Mouse (Mus musculus): ENCODE measurements around the gene Tpst1. TPM values are rescaled to one million over a fixed set of nuclear protein-coding genes. Genes with fewer than 3 reads are reported as not detected.

Gene Tpst1
- polyA plus RNA-seq, 1 experiment from 2014 or later, result 56.5 TPM

DNA sequence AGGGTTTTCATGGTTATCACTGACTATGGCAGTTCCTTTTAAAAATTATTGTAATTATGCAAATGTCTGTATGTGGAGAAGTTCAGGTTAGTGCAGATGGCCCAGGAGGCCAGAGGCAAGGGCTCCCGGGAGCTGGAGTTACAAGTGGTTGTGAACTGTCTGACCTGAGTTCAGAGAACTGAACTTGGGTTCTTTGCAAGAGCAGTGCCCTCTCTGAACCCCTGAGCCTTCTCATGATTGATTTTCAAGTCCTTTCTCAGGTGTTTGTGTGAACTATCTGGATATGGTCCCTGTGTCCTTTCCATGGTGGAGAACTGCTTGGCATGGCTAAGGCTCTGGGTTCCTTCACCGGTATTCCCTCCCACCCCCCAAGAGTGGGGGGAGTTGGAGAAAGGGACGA lies 29.4 kb upstream of the Tpst1 start:
- Histone ChIP-seq H3K4me2 (no peak overlapping the region), H3K4me1 (no peaks in the 10 kb centered on the region), H3K9me3 (no peaks in the 10 kb centered on the region), H3K27ac (no peak overlapping the region), H3K36me3 (replicated peaks) (peaks cover 80% of the 10 kb centered on the region), H3K4me3 (replicated peaks) (no peak overlapping the region), H3K9ac (no peak overlapping the region), H3K27me3 (no peaks in the 10 kb centered on the region)
- ATAC-seq (ENCODE audit: low FRiP score), result no peak
- 94% methylated on average over 3 of the region's 3 CpGs for WGBS

DNA sequence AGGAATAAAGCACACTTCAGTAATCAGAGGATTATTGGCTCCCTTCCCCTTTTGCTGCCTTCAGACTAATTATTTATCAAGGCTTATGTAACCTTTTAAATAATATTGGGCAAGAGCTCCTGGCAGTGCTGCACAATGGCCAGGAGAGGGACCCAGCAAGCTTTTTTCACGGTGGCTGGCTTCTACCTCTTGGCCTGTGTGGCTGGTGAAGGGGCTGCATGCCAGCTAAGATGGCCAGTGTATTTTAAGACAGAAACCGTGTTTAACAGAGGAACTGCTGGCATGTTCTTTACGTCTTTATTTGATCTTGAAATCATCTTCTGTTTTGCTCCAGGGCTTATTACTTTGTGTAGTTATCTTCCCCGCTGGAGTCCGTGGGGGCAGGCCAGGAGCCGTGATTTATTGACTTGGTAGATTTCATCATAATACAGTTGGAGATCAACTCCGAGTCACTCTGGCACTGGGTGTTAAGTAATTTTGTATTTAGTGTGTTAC lies 28.9 kb upstream of the Tpst1 start:
- WGBS, result 88% methylated on average over 7 of the region's 7 CpGs
- H3K4me1 ChIP-seq, result no peaks in the 10 kb centered on the region
- H3K27me3 ChIP-seq, result no peaks in the 10 kb centered on the region
- no peak overlapping the region for H3K4me2 ChIP-seq
- H3K4me3 ChIP-seq (replicated peaks), result no peak overlapping the region
- H3K9me3 ChIP-seq, result no peaks in the 10 kb centered on the region
- H3K27ac ChIP-seq, result no peak overlapping the region
- ATAC-seq (ENCODE audit: low FRiP score), result no peak
- peaks cover 85% of the 10 kb centered on the region for H3K36me3 ChIP-seq (replicated peaks)
- H3K9ac ChIP-seq, result no peak overlapping the region

DNA sequence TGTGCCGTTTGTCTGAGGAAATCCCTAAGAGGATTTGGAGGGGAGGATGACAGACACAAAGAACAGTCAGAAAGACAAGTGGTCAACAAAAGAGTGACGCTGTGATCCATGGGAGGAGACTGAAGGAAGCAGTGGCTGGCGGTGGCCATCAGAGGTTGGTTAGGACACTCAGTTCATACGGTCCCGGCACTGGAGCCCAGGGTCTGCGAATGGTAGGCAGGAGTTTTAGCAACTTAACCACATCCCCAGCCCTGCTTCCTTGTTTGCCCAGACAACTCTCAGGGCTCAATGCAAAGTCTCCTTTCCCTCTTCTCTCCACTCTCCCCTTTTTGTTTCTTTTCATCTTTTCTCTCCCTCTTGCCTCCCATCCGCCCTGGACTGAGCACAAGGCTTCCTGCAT lies 27.0 kb upstream of the Tpst1 start:
- no peak overlapping the region for H3K4me2 ChIP-seq
- H3K27me3 ChIP-seq, result no peaks in the 10 kb centered on the region
- peaks cover 84% of the 10 kb centered on the region for H3K36me3 ChIP-seq (replicated peaks)
- no peak overlapping the region for H3K9ac ChIP-seq
- no peak overlapping the region for H3K4me3 ChIP-seq (replicated peaks)
- ATAC-seq (ENCODE audit: low FRiP score), result no peak
- H3K9me3 ChIP-seq, result no peaks in the 10 kb centered on the region
- no peak overlapping the region for H3K27ac ChIP-seq
- WGBS, result 80% methylated on average over 7 of the region's 7 CpGs
- H3K4me1 ChIP-seq, result no peaks in the 10 kb centered on the region; the same call in 1 of the 2 replicates

DNA sequence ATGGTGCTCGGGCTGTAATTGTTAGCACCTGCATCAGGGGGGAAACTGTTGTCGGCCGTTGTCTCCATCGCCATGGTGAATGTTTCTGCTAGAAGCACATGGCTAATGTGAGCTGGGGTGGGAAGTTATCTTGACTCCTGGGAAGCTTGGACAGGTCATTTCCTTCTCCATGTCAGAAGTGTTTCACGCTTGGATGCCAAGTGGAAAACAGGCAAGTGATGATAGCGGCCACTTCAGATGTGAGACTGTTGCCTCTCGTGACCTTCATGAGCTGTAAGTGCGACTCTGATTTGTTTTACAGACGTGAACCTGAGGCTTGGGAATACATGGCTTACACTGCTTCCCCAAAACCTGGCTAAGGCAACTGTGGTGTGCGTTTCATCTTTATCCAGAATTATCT lies 26.5 kb upstream of the Tpst1 start:
- peaks cover 85% of the 10 kb centered on the region for H3K36me3 ChIP-seq (replicated peaks)
- H3K27me3 ChIP-seq, result no peaks in the 10 kb centered on the region
- H3K27ac ChIP-seq, result no peak overlapping the region
- no peaks in the 10 kb centered on the region for H3K9me3 ChIP-seq
- H3K4me2 ChIP-seq, result no peak overlapping the region
- H3K9ac ChIP-seq, result no peak overlapping the region
- H3K4me1 ChIP-seq, result no peaks in the 10 kb centered on the region; the same call in 1 of the 2 replicates
- ATAC-seq (ENCODE audit: low FRiP score), result no peak
- no peak overlapping the region for H3K4me3 ChIP-seq (replicated peaks)
- WGBS, result 94% methylated on average over 10 of the region's 10 CpGs

DNA sequence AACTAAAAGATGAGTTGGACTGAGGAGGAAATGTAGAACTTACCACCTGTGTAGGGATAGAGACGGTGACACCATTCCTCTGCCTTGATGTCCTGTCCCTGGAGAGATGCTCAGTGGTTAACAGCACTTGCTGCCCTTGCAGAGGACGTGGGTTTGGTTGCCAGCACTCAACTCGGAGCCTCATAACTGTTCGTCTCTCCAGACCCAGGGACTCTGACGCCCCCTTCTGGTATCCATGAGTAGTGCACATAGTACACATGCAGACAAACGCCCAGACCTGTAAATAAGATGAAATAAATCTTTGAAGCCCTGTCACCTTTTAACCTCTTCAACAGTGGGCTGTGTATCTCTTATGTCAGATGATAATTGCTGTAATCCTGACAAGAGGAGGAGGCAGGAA lies 26.1 kb upstream of the Tpst1 start:
- no peak overlapping the region for H3K4me2 ChIP-seq
- ATAC-seq (ENCODE audit: low FRiP score), result no peak
- H3K4me3 ChIP-seq (replicated peaks), result no peak overlapping the region
- H3K9ac ChIP-seq, result no peak overlapping the region
- no peak overlapping the region for H3K27ac ChIP-seq
- no peaks in the 10 kb centered on the region; the same call in 1 of the 2 replicates for H3K4me1 ChIP-seq
- no peaks in the 10 kb centered on the region for H3K27me3 ChIP-seq
- H3K36me3 ChIP-seq (replicated peaks), result peaks cover 83% of the 10 kb centered on the region
- H3K9me3 ChIP-seq, result no peaks in the 10 kb centered on the region
- WGBS, result 81% methylated on average over 6 of the region's 6 CpGs

DNA sequence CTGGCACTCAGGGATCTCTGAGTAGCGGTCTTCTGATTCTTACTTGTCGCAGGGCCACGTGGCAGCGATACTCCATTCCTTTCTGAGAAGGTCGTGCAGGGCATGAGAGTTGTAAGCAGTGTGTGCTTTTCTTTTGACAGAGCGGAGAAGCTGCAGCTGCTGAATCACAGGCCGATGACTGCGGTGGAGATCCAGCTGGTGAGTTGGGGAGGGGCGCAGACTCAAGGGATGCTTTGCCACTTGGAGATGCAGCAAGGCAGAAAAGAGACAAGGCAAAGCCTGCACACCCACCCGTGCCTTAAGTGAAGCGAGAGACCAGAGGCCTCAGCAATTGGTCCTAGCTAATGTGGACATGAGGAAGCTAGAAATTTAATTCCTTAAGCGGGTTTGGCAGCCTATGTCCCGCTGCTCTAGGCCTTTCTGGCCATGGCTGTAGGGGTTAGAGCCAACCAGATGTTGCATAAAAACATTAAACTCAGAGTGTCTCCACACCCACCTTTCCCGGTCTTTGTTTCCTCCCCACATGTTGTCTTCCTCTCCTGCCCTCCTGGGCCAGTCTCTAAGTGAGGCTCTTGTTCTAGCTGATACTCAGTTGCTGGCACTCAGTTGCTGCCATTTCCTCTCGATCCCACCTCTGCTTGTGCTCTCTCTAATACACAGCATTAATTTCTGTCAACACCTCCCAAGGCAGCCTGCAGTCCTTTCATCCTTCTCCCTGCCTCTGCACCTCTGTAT lies 24.2 kb upstream of the Tpst1 start:
- H3K4me2 ChIP-seq, result no peak overlapping the region
- no peak for ATAC-seq (ENCODE audit: low FRiP score)
- H3K9ac ChIP-seq, result no peak overlapping the region
- no peaks in the 10 kb centered on the region for H3K27me3 ChIP-seq
- WGBS, result 85% methylated on average over 15 of the region's 15 CpGs
- no peaks in the 10 kb centered on the region for H3K9me3 ChIP-seq
- peaks cover 71% of the 10 kb centered on the region for H3K36me3 ChIP-seq (replicated peaks)
- H3K4me3 ChIP-seq (replicated peaks), result no peak overlapping the region
- H3K27ac ChIP-seq, result no peak overlapping the region
- H3K4me1 ChIP-seq, result no peaks in the 10 kb centered on the region; the same call in 1 of the 2 replicates

DNA sequence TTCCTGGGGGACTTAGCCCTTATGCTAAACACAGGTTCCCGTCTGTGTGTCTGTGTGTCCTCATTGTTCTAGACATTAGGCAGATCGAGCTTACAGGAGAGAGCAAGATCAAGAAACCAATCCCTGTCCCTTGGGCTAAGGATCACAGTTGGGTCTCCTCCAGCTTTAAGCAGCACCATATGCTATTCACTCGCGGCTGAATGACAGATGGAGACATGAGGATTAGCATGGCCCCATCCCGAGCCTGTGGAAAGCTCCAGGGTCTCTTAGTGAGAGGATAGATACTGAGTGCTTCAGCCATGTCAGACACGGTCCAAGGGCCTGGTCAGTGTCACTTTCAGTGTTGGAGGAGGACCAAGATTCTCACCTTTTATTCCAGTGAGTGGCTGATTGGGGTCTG lies 22.7 kb upstream of the Tpst1 start:
- Histone ChIP-seq H3K36me3 (replicated peaks) (peaks cover 67% of the 10 kb centered on the region), H3K4me2 (no peak overlapping the region), H3K9ac (no peak overlapping the region), H3K4me1 (no peaks in the 10 kb centered on the region; the same call in 1 of the 2 replicates), H3K27ac (no peak overlapping the region), H3K4me3 (replicated peaks) (no peak overlapping the region), H3K9me3 (no peaks in the 10 kb centered on the region), H3K27me3 (no peaks in the 10 kb centered on the region)
- no peak for ATAC-seq (ENCODE audit: low FRiP score)
- WGBS, result 61% methylated on average over 6 of the region's 6 CpGs

DNA sequence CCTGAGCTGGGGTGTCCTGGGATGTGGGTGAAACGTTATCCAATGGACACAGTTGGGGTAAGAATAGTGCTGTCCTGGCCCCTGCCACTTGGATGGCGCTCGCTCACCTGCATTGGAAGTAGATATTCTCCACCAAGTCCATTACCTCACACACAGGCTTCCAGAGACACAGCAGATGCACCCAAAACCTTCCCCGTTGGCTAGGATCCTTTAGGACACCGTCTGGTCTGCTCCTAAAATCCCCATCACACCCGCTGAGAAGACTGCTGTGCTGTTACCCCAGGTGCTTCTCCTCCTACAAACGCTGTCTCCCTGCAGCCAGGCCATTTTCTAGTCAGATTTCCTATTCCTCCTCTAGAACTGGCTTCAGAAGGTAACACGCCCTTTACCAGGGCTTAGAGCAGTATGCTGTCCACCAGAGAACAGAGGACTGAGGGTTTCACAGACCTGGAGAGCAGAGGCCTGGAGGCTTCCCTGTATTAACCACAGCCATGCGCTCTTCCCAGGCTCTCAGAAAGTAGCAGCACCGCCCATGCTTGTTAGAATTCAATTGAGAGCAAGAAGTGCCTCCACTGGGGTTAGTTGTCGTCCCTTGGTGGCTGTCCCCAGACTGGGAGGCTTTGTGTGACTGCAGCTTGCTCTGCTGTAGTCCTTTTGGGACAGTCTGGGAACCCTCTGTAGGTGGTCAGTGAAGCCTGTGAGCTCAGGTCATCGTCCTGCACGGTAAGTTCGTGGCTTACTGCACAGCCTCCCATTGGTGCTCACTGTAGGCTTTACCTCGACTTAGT lies 21.9 kb upstream of the Tpst1 start:
- Histone ChIP-seq H3K36me3 (replicated peaks) (peaks cover 63% of the 10 kb centered on the region), H3K27ac (no peak overlapping the region), H3K9ac (no peak overlapping the region), H3K27me3 (no peaks in the 10 kb centered on the region), H3K4me1 (no peaks in the 10 kb centered on the region; the same call in 1 of the 2 replicates), H3K9me3 (no peaks in the 10 kb centered on the region), H3K4me3 (replicated peaks) (no peak overlapping the region), H3K4me2 (no peak overlapping the region)
- WGBS, result 86% methylated on average over 15 of the region's 15 CpGs
- no peak for ATAC-seq (ENCODE audit: low FRiP score)

DNA sequence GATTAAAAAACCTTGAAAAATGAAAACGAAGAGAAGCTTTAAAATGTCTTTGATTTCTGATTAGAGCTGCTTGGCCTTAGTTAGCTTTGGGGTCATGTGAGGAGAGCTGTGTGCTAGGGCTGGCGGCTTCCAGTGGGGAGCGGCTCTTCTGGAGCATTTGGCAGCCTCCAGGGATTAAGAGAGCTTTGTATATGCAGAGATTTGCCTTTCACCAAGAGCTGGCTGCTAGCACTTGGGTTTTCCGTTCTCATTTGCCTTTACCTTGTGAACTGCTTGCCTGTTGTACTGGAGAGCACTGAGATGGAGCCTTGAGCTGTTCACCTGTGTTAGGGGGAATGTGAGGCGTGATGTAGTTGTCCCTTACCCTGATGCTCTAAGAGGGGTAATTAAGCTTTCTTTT lies 20.6 kb upstream of the Tpst1 start:
- no peak for ATAC-seq (ENCODE audit: low FRiP score)

DNA sequence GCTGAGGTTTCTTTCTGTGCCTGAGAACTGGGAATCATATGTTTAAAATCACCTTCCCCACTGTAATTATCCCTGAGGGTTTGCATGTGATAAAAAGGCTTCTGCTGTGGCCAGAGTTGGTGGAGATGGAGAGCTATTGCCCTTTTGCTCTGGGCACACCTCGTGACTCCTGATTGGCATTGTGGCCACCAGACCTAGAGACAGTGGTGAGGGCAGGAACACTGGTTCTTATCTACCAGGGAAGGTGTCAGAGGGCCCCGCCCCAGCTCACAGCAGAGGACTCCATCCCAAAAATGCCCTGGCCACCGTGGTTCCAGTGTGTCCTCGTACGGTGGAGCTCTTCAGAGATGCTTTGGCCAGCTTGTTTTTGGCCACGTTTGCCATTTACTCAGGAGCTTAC lies 20.2 kb upstream of the Tpst1 start:
- WGBS, result 90% methylated on average over 6 of the region's 6 CpGs
- Histone ChIP-seq H3K9ac (no peak overlapping the region), H3K36me3 (replicated peaks) (peaks cover 48% of the 10 kb centered on the region), H3K27ac (no peak overlapping the region), H3K9me3 (no peaks in the 10 kb centered on the region), H3K4me1 (no peaks in the 10 kb centered on the region; the same call in 1 of the 2 replicates), H3K4me3 (replicated peaks) (no peak overlapping the region), H3K4me2 (no peak overlapping the region), H3K27me3 (no peaks in the 10 kb centered on the region)
- ATAC-seq (ENCODE audit: low FRiP score), result no peak

More for the DNA sequence above, 20.6 kb upstream of the Tpst1 start:
- no peaks in the 10 kb centered on the region for H3K9me3 ChIP-seq
- no peak overlapping the region for H3K4me2 ChIP-seq
- WGBS, result 69% methylated on average over 5 of the region's 5 CpGs
- no peak overlapping the region for H3K9ac ChIP-seq
- no peaks in the 10 kb centered on the region; the same call in 1 of the 2 replicates for H3K4me1 ChIP-seq
- H3K36me3 ChIP-seq (replicated peaks), result peaks cover 51% of the 10 kb centered on the region
- H3K27me3 ChIP-seq, result no peaks in the 10 kb centered on the region
- H3K27ac ChIP-seq, result no peak overlapping the region
- H3K4me3 ChIP-seq (replicated peaks), result no peak overlapping the region

DNA sequence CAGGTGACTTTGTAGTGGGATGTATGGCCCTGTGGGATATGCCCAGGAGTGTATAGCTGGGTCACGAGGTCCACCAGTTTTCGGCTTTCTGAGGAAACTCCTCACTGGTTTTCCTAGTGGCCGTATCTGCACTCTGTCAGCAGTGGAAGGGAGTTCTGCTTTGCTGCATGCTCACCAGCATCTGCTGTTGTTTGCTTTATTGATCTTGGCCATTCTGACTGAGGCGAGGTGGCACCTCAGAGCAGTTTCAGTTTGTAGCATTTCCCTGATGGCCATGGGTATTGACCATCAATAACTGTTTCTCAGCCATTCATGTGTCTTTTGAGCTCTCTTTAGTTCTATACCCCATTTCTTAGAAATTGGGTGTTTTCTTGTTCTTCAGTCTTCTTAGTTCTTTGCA lies 17.4 kb upstream of the Tpst1 start:
- Histone ChIP-seq H3K4me2 (no peak overlapping the region), H3K9me3 (no peaks in the 10 kb centered on the region), H3K27ac (no peak overlapping the region), H3K4me3 (replicated peaks) (no peak overlapping the region), H3K36me3 (replicated peaks) (peaks cover 42% of the 10 kb centered on the region), H3K9ac (no peak overlapping the region), H3K27me3 (no peaks in the 10 kb centered on the region), H3K4me1 (no peaks in the 10 kb centered on the region)
- 95% methylated on average over 4 of the region's 4 CpGs for WGBS
- no peak for ATAC-seq (ENCODE audit: low FRiP score)

DNA sequence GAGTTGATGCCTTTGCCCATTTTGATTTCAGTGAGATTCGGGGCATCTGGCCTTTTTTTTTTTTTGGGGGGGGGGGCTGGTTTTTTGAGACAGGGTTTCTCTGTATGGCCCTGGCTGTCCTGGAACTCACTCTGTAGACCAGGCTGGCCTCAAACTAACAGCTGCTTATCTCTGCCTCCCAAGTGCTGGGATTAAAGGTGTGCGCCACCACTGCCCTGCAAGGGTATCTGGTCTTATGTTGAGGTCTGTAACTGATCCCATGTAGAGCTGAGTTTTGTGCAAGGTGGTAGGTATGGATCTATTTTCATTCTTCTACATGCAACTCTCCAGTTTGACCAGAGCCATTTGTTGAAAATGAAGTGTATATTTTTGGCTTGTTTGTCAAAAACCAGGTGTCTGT lies 16.8 kb upstream of the Tpst1 start:
- Histone ChIP-seq H3K9ac (no peak overlapping the region), H3K27ac (no peak overlapping the region), H3K4me1 (no peaks in the 10 kb centered on the region), H3K36me3 (replicated peaks) (peaks cover 39% of the 10 kb centered on the region), H3K4me2 (no peak overlapping the region), H3K9me3 (no peaks in the 10 kb centered on the region), H3K27me3 (no peaks in the 10 kb centered on the region), H3K4me3 (replicated peaks) (no peak overlapping the region)
- 98% methylated on average over 2 of the region's 2 CpGs for WGBS
- ATAC-seq (ENCODE audit: low FRiP score), result no peak
